Mouse (Mus musculus): ENCODE results near the gene Ctbp2. TPM values are rescaled to one million over a fixed set of nuclear protein-coding genes. Genes with fewer than 3 reads are reported as not detected.

Gene Ctbp2
- total and polyA plus RNA-seq, 2 experiments from 2014 or later = 29.1 to 64.8 TPM

GRCm38 (mm10) chr7:133094161-133094560 is 30.0 kb downstream of the Ctbp2 start:
- no peak overlapping the region for H3K27ac ChIP-seq (ENCODE audit: low read depth, low read length)
- no peak for ATAC-seq (ENCODE audit: low FRiP score)
- no peaks in the 10 kb centered on the region for H3K27me3 ChIP-seq (ENCODE audit: insufficient read depth, low read length)
- TF ChIP-seq CTCF (IDR thresholded peaks at IDR 0.05) = no peak
- no peaks in the 10 kb centered on the region for H3K36me3 ChIP-seq (ENCODE audit: insufficient read depth, low read length)
- no peak overlapping the region for H3K9ac ChIP-seq (replicated peaks; ENCODE audit: low read length, poor library complexity, severe bottlenecking)
- WGBS = 93% methylated on average over 3 of the region's 3 CpGs
- DNase-seq (ENCODE audit: low spot score) = no peak
- peaks cover 8% of the 10 kb centered on the region; the same call in 1 of the 2 replicates for H3K4me1 ChIP-seq (ENCODE audit: insufficient read depth, low read length)
- H3K9me3 ChIP-seq (ENCODE audit: low read length) = no peaks in the 10 kb centered on the region
- H3K4me2 ChIP-seq (ENCODE audit: low read depth, low read length, poor library complexity, severe bottlenecking) = no peak overlapping the region
- no peak overlapping the region for H3K4me3 ChIP-seq (ENCODE audit: low read depth, low read length)

GRCm38 (mm10) chr7:133093731-133094130 is 30.4 kb downstream of the Ctbp2 start:
- Histone ChIP-seq H3K4me2 (ENCODE audit: low read depth, low read length, poor library complexity, severe bottlenecking) (no peak overlapping the region), H3K36me3 (ENCODE audit: insufficient read depth, low read length) (no peaks in the 10 kb centered on the region), H3K4me1 (ENCODE audit: insufficient read depth, low read length) (peaks cover 13% of the 10 kb centered on the region; the same call in 1 of the 2 replicates), H3K9me3 (ENCODE audit: low read length) (no peaks in the 10 kb centered on the region), H3K9ac (replicated peaks; ENCODE audit: low read length, poor library complexity, severe bottlenecking) (no peak overlapping the region), H3K4me3 (ENCODE audit: low read depth, low read length) (no peak overlapping the region), H3K27me3 (ENCODE audit: insufficient read depth, low read length) (no peaks in the 10 kb centered on the region), H3K27ac (ENCODE audit: low read depth, low read length) (no peak overlapping the region)
- no peak for TF ChIP-seq CTCF (IDR thresholded peaks at IDR 0.05)
- no peak for ATAC-seq (ENCODE audit: low FRiP score)
- 86% methylated on average over 5 of the region's 5 CpGs for WGBS
- no peak for DNase-seq (ENCODE audit: low spot score)

- Histone ChIP-seq H3K9me3 (ENCODE audit: low read length) (no peaks in the 10 kb centered on the region), H3K4me3 (ENCODE audit: low read depth, low read length) (no peak overlapping the region), H3K4me2 (ENCODE audit: low read depth, low read length, poor library complexity, severe bottlenecking) (no peak overlapping the region), H3K27ac (ENCODE audit: low read depth, low read length) (no peak overlapping the region), H3K36me3 (ENCODE audit: insufficient read depth, low read length) (no peaks in the 10 kb centered on the region), H3K9ac (replicated peaks; ENCODE audit: low read length, poor library complexity, severe bottlenecking) (no peak overlapping the region), H3K4me1 (ENCODE audit: insufficient read depth, low read length) (peaks cover 10% of the 10 kb centered on the region; the same call in 1 of the 2 replicates), H3K27me3 (ENCODE audit: insufficient read depth, low read length) (no peaks in the 10 kb centered on the region)
- no peak for TF ChIP-seq CTCF (IDR thresholded peaks at IDR 0.05)
- ATAC-seq (ENCODE audit: low FRiP score) = no peak
- 92% methylated on average over 4 of the region's 4 CpGs for WGBS
- DNase-seq (ENCODE audit: low spot score) = no peak
Measured at GRCm38 (mm10) chr7:133090641-133091040, 33.5 kb downstream of the Ctbp2 start.

- Histone ChIP-seq H3K27me3 (ENCODE audit: insufficient read depth, low read length) (no peaks in the 10 kb centered on the region), H3K9ac (replicated peaks; ENCODE audit: low read length, poor library complexity, severe bottlenecking) (no peak overlapping the region), H3K4me2 (ENCODE audit: low read depth, low read length, poor library complexity, severe bottlenecking) (0 out of 2 replicates have a peak overlapping the region, but pooled peaks have one; percentile 18), H3K27ac (ENCODE audit: low read depth, low read length) (no peak overlapping the region), H3K4me1 (ENCODE audit: insufficient read depth, low read length) (peaks cover 10% of the 10 kb centered on the region; the same call in 1 of the 2 replicates), H3K36me3 (ENCODE audit: insufficient read depth, low read length) (no peaks in the 10 kb centered on the region), H3K9me3 (ENCODE audit: low read length) (no peaks in the 10 kb centered on the region), H3K4me3 (ENCODE audit: low read depth, low read length) (no peak overlapping the region)
- DNase-seq (ENCODE audit: low spot score) = no peak
- no peak for TF ChIP-seq CTCF (IDR thresholded peaks at IDR 0.05)
- ATAC-seq (ENCODE audit: low FRiP score) = no peak
- WGBS = 47% methylated on average over 11 of the region's 11 CpGs
Measured at GRCm38 (mm10) chr7:133089621-133090260, 34.4 kb downstream of the Ctbp2 start.

GRCm38 (mm10) chr7:133088830-133089261 is 35.3 kb downstream of the Ctbp2 start:
- no peak for ATAC-seq (ENCODE audit: low FRiP score)

GRCm38 (mm10) chr7:133088411-133088810 is 35.7 kb downstream of the Ctbp2 start:
- TF ChIP-seq CTCF (IDR thresholded peaks at IDR 0.05) = no peak

More at GRCm38 (mm10) chr7:133088830-133089261, 35.3 kb downstream of the Ctbp2 start:
- Histone ChIP-seq H3K9ac (replicated peaks; ENCODE audit: low read length, poor library complexity, severe bottlenecking) (0 out of 2 replicates have a peak overlapping the region, but pooled peaks have one; percentile 13), H3K4me1 (ENCODE audit: insufficient read depth, low read length) (peaks cover 10% of the 10 kb centered on the region), H3K4me3 (ENCODE audit: low read depth, low read length) (no peak overlapping the region), H3K9me3 (ENCODE audit: low read length) (no peaks in the 10 kb centered on the region), H3K27ac (ENCODE audit: low read depth, low read length) (peak overlapping the region; percentile 73), H3K4me2 (ENCODE audit: low read depth, low read length, poor library complexity, severe bottlenecking) (peak overlapping the region; percentile 18), H3K27me3 (ENCODE audit: insufficient read depth, low read length) (no peaks in the 10 kb centered on the region), H3K36me3 (ENCODE audit: insufficient read depth, low read length) (no peaks in the 10 kb centered on the region)
- no peak for TF ChIP-seq CTCF (IDR thresholded peaks at IDR 0.05)
- peak; percentile 87 for DNase-seq (ENCODE audit: low spot score)
- WGBS = 32% methylated on average over 11 of the region's 11 CpGs

More at GRCm38 (mm10) chr7:133088411-133088810, 35.7 kb downstream of the Ctbp2 start:
- H3K36me3 ChIP-seq (ENCODE audit: insufficient read depth, low read length) = no peaks in the 10 kb centered on the region
- H3K9ac ChIP-seq (replicated peaks; ENCODE audit: low read length, poor library complexity, severe bottlenecking) = 0 out of 2 replicates have a peak overlapping the region, but pooled peaks have one; percentile 13
- no peak overlapping the region for H3K4me3 ChIP-seq (ENCODE audit: low read depth, low read length)
- no peak for DNase-seq (ENCODE audit: low spot score)
- H3K27me3 ChIP-seq (ENCODE audit: insufficient read depth, low read length) = no peaks in the 10 kb centered on the region
- H3K4me1 ChIP-seq (ENCODE audit: insufficient read depth, low read length) = peaks cover 10% of the 10 kb centered on the region
- peak overlapping the region; percentile 18 for H3K4me2 ChIP-seq (ENCODE audit: low read depth, low read length, poor library complexity, severe bottlenecking)
- WGBS = 63% methylated on average over 4 of the region's 4 CpGs
- no peaks in the 10 kb centered on the region for H3K9me3 ChIP-seq (ENCODE audit: low read length)
- H3K27ac ChIP-seq (ENCODE audit: low read depth, low read length) = peak overlapping the region; percentile 73; the same call in 1 of the 2 replicates
- no peak for ATAC-seq (ENCODE audit: low FRiP score)

All from midbrain, postnatal 0 days (tissue).